Mouse (Mus musculus) liver, embryonic 14.5 days (tissue): ENCODE data around the gene Adgrf3. TPM values are rescaled to one million over a fixed set of nuclear protein-coding genes. Genes with fewer than 3 reads are reported as not detected.

Source experiments
- ATAC-seq: fragments of 200-750 bp; cut with Nextera tagmentation; 2 replicates; pipeline ENCODE4 v1.8.0; 2017; ENCODE audit warnings: moderate number of reproducible peaks, mild to moderate bottlenecking, moderate library complexity; ENCODE audit not compliant: insufficient read depth
- DNase-seq, 3 experiments: peaks; one replicate each; pipeline ENCODE4 v3.0.0-alpha.2; 2012 to 2013; ENCODE audit warnings: low read depth in 3 of 3, low spot score in 3 of 3
- H3K27ac ChIP-seq: fragments of 300-500 bp; sonication (generic); 2 replicates; pipeline ENCODE4 v1.5.1; 2014; ENCODE audit warnings: moderate library complexity, mild to moderate bottlenecking, control low read depth, inconsistent platforms
- H3K27me3 ChIP-seq: fragments of 300-500 bp; sonication (generic); 2 replicates; pipeline ENCODE4 v1.6.1; 2014; ENCODE audit warnings: mild to moderate bottlenecking, low read length, moderate library complexity; ENCODE audit not compliant: control insufficient read depth, insufficient read depth
- H3K36me3 ChIP-seq: fragments of 300-500 bp; sonication (generic); replicated peaks from 2 replicates; pipeline ENCODE4 v1.6.1; 2014; ENCODE audit warnings: low read depth; ENCODE audit not compliant: control insufficient read depth, insufficient read depth
- H3K4me1 ChIP-seq, 2 experiments: fragments of 200-500 bp in 1 of 2; fragments of 300-500 bp in 1 of 2; sonication (generic) in 1 of 2; replicated peaks; 2 replicates each; pipeline ENCODE4 v1.6.1; 2012 to 2014; ENCODE audit warnings: antibody characterized with exemption in 1 of 2, inconsistent platforms in 1 of 2, low read length in 1 of 2; ENCODE audit not compliant: control insufficient read depth in 2 of 2, insufficient read depth in 2 of 2
- H3K4me2 ChIP-seq: fragments of 300-500 bp; sonication (generic); 2 replicates; pipeline ENCODE4 v1.6.1; 2014; ENCODE audit warnings: low read depth, mild to moderate bottlenecking, control low read depth, moderate library complexity
- H3K4me3 ChIP-seq, 2 experiments: fragments of 200-500 bp in 1 of 2; fragments of 300-500 bp in 1 of 2; sonication (generic) in 1 of 2; 2 replicates each; pipeline ENCODE4 v1.5.1; 2012 to 2014; ENCODE audit warnings: low read depth in 2 of 2, low read length in 2 of 2, mild to moderate bottlenecking in 2 of 2, control low read depth in 1 of 2, inconsistent platforms in 1 of 2, moderate library complexity in 1 of 2; ENCODE audit not compliant: insufficient read depth in 1 of 2
- H3K9ac ChIP-seq: fragments of 300-500 bp; sonication (generic); replicated peaks from 2 replicates; pipeline ENCODE4 v1.6.1; 2014; ENCODE audit warnings: mild to moderate bottlenecking, control low read depth, moderate library complexity
- H3K9me3 ChIP-seq: fragments of 300-500 bp; sonication (generic); 2 replicates; pipeline ENCODE4 v1.6.1; 2016; ENCODE audit warnings: low read length, mixed read lengths; ENCODE audit not compliant: control insufficient read depth
- CTCF ChIP-seq: IDR thresholded peaks from 2 replicates; pipeline ENCODE4 v1.5.1; 2016; ENCODE audit warnings: antibody characterized with exemption, low read depth, control low read depth
- EP300 ChIP-seq: IDR thresholded peaks from 2 replicates; pipeline ENCODE4 v1.6.1; 2016; ENCODE audit warnings: antibody characterized with exemption, low read depth
- WGBS: fragments of 180-500 bp; shearing (Covaris S2); extraction: QIAGEN DNeasy Blood & Tissue Kit; methylation state at CpG from one replicate; pipeline ENCODE4 v1.1.7; 2014; ENCODE audit not compliant: insufficient replicate concordance; 5-methylcytosine and 5-hydroxymethylcytosine counted together
- polyA plus RNA-seq, 2 experiments: library from polyadenylated mRNA; depleted of rRNA in 1 of 2; stranded (reverse) in 1 of 2; unstranded in 1 of 2; fragments of >200 nt; fragmentation: Nextera tagmentation in 1 of 2; extraction: Ambion mirVana in 1 of 2; gene quantifications; 2 replicates each; pipeline versions ENCODE4 v1.2.1 to v1.2.3; 2012 to 2014

The Adgrf3 gene
- polyA plus RNA-seq, 2 experiments: 0.01 TPM; not detected in 1

GRCm38 (mm10) chr5:30172931-30173692 lies 32.4 kb downstream of the Adgrf3 start:
- Histone ChIP-seq H3K9ac (no peak overlapping the region), H3K4me1 (no peaks in the 10 kb centered on the region), H3K36me3 (peaks cover 41% of the 10 kb centered on the region), H3K4me2 (no peak overlapping the region), H3K4me3 (no peak overlapping the region), H3K9me3 (no peaks in the 10 kb centered on the region), H3K27me3 (no peaks in the 10 kb centered on the region), H3K27ac (no peak overlapping the region)
- no peak for ATAC-seq
- TF ChIP-seq EP300 (no peak), CTCF (no peak)
- no peak for DNase-seq
- 77% methylated on average over 20 of the region's 20 CpGs for WGBS

DNA sequence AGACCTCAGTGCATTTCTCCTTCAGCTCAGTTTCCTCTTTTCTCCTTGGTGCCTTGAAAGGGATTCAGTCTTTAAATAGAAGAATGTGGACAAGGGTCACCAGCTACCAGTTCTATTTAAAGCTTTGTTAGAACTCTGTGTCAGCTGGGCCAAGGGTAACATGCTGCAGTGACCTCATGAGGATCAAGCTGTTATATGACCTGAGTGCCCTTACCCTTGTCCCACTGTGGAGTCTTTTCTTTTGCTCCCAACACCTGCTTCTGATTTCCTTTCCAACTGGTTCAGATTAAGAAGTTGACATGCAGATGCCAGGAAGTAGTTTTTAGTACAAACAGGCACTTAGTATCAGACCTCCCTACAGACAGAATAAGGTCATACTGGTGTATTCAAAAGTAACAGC lies 33.4 kb downstream of the Adgrf3 start:
- Histone ChIP-seq H3K9ac (no peak overlapping the region), H3K27ac (no peak overlapping the region), H3K4me1 (no peaks in the 10 kb centered on the region), H3K9me3 (no peaks in the 10 kb centered on the region), H3K27me3 (no peaks in the 10 kb centered on the region), H3K36me3 (peaks cover 38% of the 10 kb centered on the region), H3K4me2 (no peak overlapping the region), H3K4me3 (no peak overlapping the region)
- no peak for ATAC-seq
- TF ChIP-seq EP300 (no peak), CTCF (no peak)
- DNase-seq: no peak

DNA sequence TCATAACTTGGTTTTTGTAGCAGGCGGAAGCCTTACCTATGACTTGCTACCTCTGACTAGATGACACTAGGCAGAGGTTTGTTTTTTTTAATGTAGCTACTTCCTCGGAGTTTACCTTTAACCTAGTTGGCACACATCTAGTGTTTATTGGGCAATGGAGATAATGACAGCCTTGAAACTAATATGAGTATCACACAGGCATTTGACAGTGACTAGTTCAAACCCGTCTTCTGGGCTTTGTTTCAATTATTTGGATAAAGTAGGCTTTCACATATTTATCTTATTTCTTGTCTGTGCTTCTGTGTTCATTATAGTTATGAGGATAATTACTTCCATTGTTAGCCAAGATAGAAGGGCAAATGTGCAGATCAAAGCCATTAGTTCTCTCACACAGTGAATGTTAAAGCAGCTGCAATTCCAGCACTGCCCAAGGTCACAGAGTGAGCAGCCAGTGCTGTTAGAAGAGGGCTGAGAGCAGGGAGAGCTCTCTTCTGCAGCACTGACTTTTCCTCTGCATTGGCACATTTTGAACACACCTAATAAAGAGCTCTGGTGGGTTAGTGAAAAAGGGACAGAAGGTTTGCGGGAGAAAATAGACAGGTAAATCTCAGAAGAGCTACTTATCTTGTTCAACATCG lies 35.1 kb downstream of the Adgrf3 start:
- Histone ChIP-seq H3K4me1 (no peaks in the 10 kb centered on the region), H3K4me3 (no peak overlapping the region), H3K27me3 (no peaks in the 10 kb centered on the region), H3K9me3 (no peaks in the 10 kb centered on the region), H3K36me3 (peaks cover 27% of the 10 kb centered on the region), H3K27ac (no peak overlapping the region), H3K4me2 (no peak overlapping the region), H3K9ac (no peak overlapping the region)
- DNase-seq (no peak), ATAC-seq (no peak)
- TF ChIP-seq EP300: no peak
- no peak for TF ChIP-seq CTCF
- 75% methylated on average over 5 of the region's 5 CpGs for WGBS

- no peaks in the 10 kb centered on the region for H3K9me3 ChIP-seq
- H3K27me3 ChIP-seq: no peaks in the 10 kb centered on the region
- H3K4me3 ChIP-seq: no peak overlapping the region
- no peaks in the 10 kb centered on the region; a peak in 1 of 4 replicates for H3K4me1 ChIP-seq
- DNase-seq (no peak), ATAC-seq (no peak)
- no peak overlapping the region for H3K4me2 ChIP-seq
- TF ChIP-seq CTCF (no peak), EP300 (no peak)
- H3K9ac ChIP-seq: no peak overlapping the region
- WGBS: 70% methylated on average over 5 of the region's 5 CpGs
- peaks cover 11% of the 10 kb centered on the region for H3K36me3 ChIP-seq
- no peak overlapping the region for H3K27ac ChIP-seq
Measured at GRCm38 (mm10) chr5:30165234-30165946, 40.1 kb downstream of the Adgrf3 start.

DNA sequence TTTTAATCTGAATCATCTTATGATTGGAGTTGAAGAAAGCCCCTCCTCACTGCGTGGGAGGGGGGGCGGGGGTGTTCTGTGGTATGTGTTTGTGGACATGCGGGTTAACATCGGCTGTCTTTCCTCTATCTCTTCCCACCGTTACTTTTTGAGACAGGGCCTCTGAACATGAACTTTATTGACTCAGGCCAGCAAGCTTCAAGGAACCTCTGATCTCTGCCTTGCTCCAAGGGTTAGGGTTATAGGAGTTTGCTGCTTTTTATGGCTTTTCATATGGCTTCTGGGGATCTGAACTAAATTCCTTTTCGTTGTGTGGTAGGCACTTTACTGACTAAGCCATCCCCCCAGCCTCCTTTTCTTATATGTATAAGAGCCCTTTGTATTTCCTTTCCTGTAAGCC lies 43.2 kb downstream of the Adgrf3 start:
- Histone ChIP-seq H3K4me1 (no peaks in the 10 kb centered on the region; a peak in 2 of 4 replicates), H3K4me2 (no peak overlapping the region), H3K9ac (no peak overlapping the region), H3K4me3 (no peak overlapping the region), H3K27ac (no peak overlapping the region), H3K27me3 (no peaks in the 10 kb centered on the region), H3K36me3 (no peaks in the 10 kb centered on the region; the same call in none of the 2 replicates), H3K9me3 (no peaks in the 10 kb centered on the region)
- 62% methylated on average over 6 of the region's 6 CpGs for WGBS
- DNase-seq: no peak
- no peak for ATAC-seq
- TF ChIP-seq EP300: no peak
- no peak for TF ChIP-seq CTCF
